Mouse (Mus musculus): ENCODE data around the gene Meis2. TPM values are rescaled to one million over a fixed set of nuclear protein-coding genes. Genes with fewer than 3 reads are reported as not detected.

Meis2 gene
- polyA plus RNA-seq, 2 experiments: 0.69 to 1.5 TPM

DNA sequence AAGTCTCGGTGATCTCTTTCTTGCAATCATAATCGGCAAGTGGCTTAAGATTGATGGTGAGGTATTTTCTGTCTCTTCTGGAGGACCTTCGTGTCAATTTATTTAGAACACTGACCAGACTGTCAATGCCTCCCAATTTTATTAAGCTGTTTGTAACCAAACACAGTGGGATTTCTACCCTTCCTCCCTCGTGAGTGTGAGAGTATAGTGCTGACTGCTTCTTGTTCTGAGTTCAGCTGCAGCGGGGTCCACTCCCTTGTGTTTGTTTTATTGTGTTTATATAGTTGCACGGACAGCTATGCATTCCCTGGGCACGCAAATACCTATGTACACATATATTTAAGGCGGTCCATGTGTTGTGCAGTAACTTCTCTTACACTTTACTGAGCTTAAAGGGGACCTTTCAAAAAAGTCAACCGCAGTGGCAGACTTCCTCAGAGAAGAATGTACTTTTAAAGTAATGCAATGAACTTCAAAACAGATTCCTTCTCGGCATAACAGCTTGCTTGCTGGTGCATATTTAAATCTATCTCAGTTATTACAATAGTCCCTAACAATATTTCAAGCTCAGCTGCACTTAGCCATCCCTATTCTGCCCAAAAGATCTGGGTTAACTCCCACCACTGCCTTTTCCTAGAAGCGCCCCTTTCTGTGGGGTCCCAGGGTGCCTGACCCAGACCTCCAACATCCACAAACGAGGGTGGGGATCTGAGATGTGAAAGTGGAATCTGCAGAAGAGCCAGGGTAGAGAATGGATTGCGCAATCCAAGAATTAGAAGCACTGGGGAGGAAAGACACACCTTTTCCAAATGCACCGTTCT is 211.4 kb downstream of the Meis2 start:
- Histone ChIP-seq H3K4me1 (replicated peaks; ENCODE audit: control insufficient read depth in 2 of 2, insufficient read depth in 2 of 2, low read length in 1 of 2) (no peaks in the 10 kb centered on the region), H3K9ac (replicated peaks) (no peak overlapping the region), H3K36me3 (replicated peaks; ENCODE audit: control insufficient read depth, insufficient read depth, low read depth) (no peaks in the 10 kb centered on the region), H3K4me2 (ENCODE audit: low read depth) (no peak overlapping the region), H3K9me3 (ENCODE audit: control insufficient read depth, low read length) (no peaks in the 10 kb centered on the region), H3K27ac (no peak overlapping the region), H3K27me3 (ENCODE audit: control insufficient read depth, insufficient read depth, low read length) (peaks cover 72% of the 10 kb centered on the region), H3K4me3 (ENCODE audit: insufficient read depth in 1 of 2, low read depth in 2 of 2, low read length in 2 of 2) (no peak overlapping the region)
- no peak for TF ChIP-seq EP300 (IDR thresholded peaks at IDR 0.05; ENCODE audit: low read depth)
- no peak for TF ChIP-seq CTCF (IDR thresholded peaks at IDR 0.05; ENCODE audit: low read depth)
- no peak for ATAC-seq (ENCODE audit: insufficient read depth)
- WGBS (ENCODE audit: insufficient replicate concordance): 4% methylated on average over 14 of the region's 14 CpGs
- DNase-seq (ENCODE audit: low read depth in 3 of 3, low spot score in 3 of 3): no peak

DNA sequence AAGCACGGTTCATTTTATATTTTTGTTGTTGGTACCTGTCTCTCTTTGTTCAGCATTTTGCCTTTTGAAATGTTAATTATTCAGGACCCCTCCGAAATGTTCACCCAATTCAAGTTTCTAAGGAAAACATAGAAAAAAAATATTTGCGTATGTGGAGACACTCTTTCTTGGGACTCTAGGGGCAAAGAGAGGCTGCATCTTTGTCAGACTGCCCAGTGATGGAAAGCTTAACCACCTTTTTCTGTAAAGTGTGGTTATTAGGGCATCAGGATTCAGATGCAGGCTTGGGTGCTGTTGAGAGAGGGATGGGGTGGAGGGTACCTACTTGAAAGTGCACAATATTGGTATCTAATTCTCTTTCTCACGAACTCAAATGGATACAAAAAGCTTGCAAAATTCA is 212.4 kb downstream of the Meis2 start:
- ATAC-seq (ENCODE audit: insufficient read depth): no peak
- Histone ChIP-seq H3K4me2 (ENCODE audit: low read depth) (no peak overlapping the region), H3K9me3 (ENCODE audit: control insufficient read depth, low read length) (no peaks in the 10 kb centered on the region), H3K4me3 (ENCODE audit: insufficient read depth in 1 of 2, low read depth in 2 of 2, low read length in 2 of 2) (no peak overlapping the region), H3K4me1 (replicated peaks; ENCODE audit: control insufficient read depth in 2 of 2, insufficient read depth in 2 of 2, low read length in 1 of 2) (no peaks in the 10 kb centered on the region), H3K36me3 (replicated peaks; ENCODE audit: control insufficient read depth, insufficient read depth, low read depth) (no peaks in the 10 kb centered on the region), H3K27me3 (ENCODE audit: control insufficient read depth, insufficient read depth, low read length) (peaks cover 64% of the 10 kb centered on the region), H3K27ac (no peak overlapping the region), H3K9ac (replicated peaks) (no peak overlapping the region)
- TF ChIP-seq CTCF (IDR thresholded peaks at IDR 0.05; ENCODE audit: low read depth): no peak
- no peak for TF ChIP-seq EP300 (IDR thresholded peaks at IDR 0.05; ENCODE audit: low read depth)
- 9% methylated on average over 4 of the region's 4 CpGs for WGBS (ENCODE audit: insufficient replicate concordance)
- DNase-seq (ENCODE audit: low read depth in 3 of 3, low spot score in 3 of 3): no peak

DNA sequence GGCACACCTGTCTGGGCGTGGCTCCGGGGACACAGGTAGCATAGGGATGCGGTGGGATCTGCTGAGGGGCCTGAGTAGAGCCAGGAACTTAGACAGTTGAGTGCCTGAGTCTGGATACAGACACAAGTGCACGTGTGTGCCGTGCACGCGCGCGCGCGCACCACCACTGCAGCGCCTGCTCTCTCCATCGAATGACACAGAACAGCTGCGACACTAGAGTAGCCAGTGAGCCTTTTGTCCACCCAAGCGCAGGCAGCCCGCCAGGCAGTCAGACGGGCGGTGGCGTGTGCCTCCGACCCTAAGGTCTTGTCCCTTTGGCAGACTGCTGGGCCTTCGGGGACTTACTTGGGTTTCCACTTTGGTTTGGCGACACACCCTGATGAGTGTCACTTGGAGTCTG is 213.0 kb downstream of the Meis2 start:
- H3K27me3 ChIP-seq (ENCODE audit: control insufficient read depth, insufficient read depth, low read length): peaks cover 58% of the 10 kb centered on the region
- no peak overlapping the region for H3K9ac ChIP-seq (replicated peaks)
- H3K4me3 ChIP-seq (ENCODE audit: insufficient read depth in 1 of 2, low read depth in 2 of 2, low read length in 2 of 2): no peak overlapping the region
- no peak overlapping the region for H3K27ac ChIP-seq
- ATAC-seq (ENCODE audit: insufficient read depth) (no peak), DNase-seq (ENCODE audit: low read depth in 3 of 3, low spot score in 3 of 3) (no peak)
- no peak for TF ChIP-seq EP300 (IDR thresholded peaks at IDR 0.05; ENCODE audit: low read depth)
- no peak for TF ChIP-seq CTCF (IDR thresholded peaks at IDR 0.05; ENCODE audit: low read depth)
- no peak overlapping the region for H3K4me2 ChIP-seq (ENCODE audit: low read depth)
- no peaks in the 10 kb centered on the region for H3K4me1 ChIP-seq (replicated peaks; ENCODE audit: control insufficient read depth in 2 of 2, insufficient read depth in 2 of 2, low read length in 1 of 2)
- H3K9me3 ChIP-seq (ENCODE audit: control insufficient read depth, low read length): no peaks in the 10 kb centered on the region
- WGBS (ENCODE audit: insufficient replicate concordance): 3% methylated on average over 22 of the region's 22 CpGs
- no peaks in the 10 kb centered on the region for H3K36me3 ChIP-seq (replicated peaks; ENCODE audit: control insufficient read depth, insufficient read depth, low read depth)

DNA sequence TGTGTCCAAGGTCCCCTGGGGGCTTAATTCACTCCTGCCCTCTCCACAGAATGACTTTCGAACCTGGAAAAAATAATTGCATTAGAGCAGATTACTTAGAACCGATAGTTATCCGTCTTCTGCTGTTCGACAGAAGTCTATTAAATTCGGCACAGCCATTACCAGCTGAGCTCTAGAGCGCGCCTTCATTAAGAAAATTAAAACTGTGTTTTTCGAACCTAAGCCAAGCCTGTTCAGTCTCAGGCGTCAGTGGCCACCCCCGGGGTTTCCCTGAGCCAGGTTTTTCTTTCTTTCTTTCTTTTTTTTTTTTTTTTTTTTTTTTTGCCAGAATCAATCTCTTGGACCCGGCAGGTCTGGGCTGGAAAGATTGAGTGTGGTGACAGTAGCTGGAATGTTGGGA is 213.5 kb downstream of the Meis2 start:
- DNase-seq (ENCODE audit: low read depth in 3 of 3, low spot score in 3 of 3): no peak
- 25% methylated on average over 11 of the region's 11 CpGs for WGBS (ENCODE audit: insufficient replicate concordance)
- H3K36me3 ChIP-seq (replicated peaks; ENCODE audit: control insufficient read depth, insufficient read depth, low read depth): no peaks in the 10 kb centered on the region
- H3K4me3 ChIP-seq (ENCODE audit: insufficient read depth in 1 of 2, low read depth in 2 of 2, low read length in 2 of 2): no peak overlapping the region
- no peaks in the 10 kb centered on the region for H3K4me1 ChIP-seq (replicated peaks; ENCODE audit: control insufficient read depth in 2 of 2, insufficient read depth in 2 of 2, low read length in 1 of 2)
- peaks cover 53% of the 10 kb centered on the region for H3K27me3 ChIP-seq (ENCODE audit: control insufficient read depth, insufficient read depth, low read length)
- TF ChIP-seq CTCF (IDR thresholded peaks at IDR 0.05; ENCODE audit: low read depth): no peak
- TF ChIP-seq EP300 (IDR thresholded peaks at IDR 0.05; ENCODE audit: low read depth): no peak
- no peaks in the 10 kb centered on the region for H3K9me3 ChIP-seq (ENCODE audit: control insufficient read depth, low read length)
- ATAC-seq (ENCODE audit: insufficient read depth): no peak
- H3K4me2 ChIP-seq (ENCODE audit: low read depth): no peak overlapping the region
- H3K9ac ChIP-seq (replicated peaks): no peak overlapping the region
- no peak overlapping the region for H3K27ac ChIP-seq

DNA sequence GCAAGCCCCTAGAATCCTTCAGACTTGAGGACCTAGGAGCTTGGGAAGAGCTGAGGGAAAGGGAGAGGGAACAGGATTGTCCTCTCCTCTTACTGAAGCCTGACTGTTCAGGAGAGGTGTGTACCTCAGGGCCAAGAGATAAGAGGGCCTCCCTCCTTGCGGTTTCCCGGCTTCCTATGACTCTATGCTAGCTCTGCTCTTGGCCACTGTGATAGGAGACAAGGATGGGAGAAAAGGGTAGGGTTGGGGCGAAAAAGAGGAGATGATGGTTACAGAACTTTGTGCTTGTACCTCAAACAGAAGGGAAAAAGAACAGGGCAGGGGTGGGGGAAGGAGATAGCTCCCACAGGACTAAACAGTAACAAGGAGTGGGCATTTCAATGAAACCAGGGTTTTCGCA is 214.7 kb downstream of the Meis2 start:
- 40% methylated on average over 4 of the region's 4 CpGs for WGBS (ENCODE audit: insufficient replicate concordance)

More for the DNA sequence above, 214.7 kb downstream of the Meis2 start:
- H3K4me1 ChIP-seq (replicated peaks; ENCODE audit: control insufficient read depth in 2 of 2, insufficient read depth in 2 of 2, low read length in 1 of 2): no peaks in the 10 kb centered on the region
- TF ChIP-seq EP300 (IDR thresholded peaks at IDR 0.05; ENCODE audit: low read depth): no peak
- no peak for TF ChIP-seq CTCF (IDR thresholded peaks at IDR 0.05; ENCODE audit: low read depth)
- H3K4me3 ChIP-seq (ENCODE audit: insufficient read depth in 1 of 2, low read depth in 2 of 2, low read length in 2 of 2): no peak overlapping the region
- ATAC-seq (ENCODE audit: insufficient read depth): no peak
- H3K9ac ChIP-seq (replicated peaks): no peak overlapping the region
- no peak for DNase-seq (ENCODE audit: low read depth in 3 of 3, low spot score in 3 of 3)
- H3K9me3 ChIP-seq (ENCODE audit: control insufficient read depth, low read length): no peaks in the 10 kb centered on the region
- H3K4me2 ChIP-seq (ENCODE audit: low read depth): no peak overlapping the region
- H3K27me3 ChIP-seq (ENCODE audit: control insufficient read depth, insufficient read depth, low read length): peaks cover 43% of the 10 kb centered on the region
- H3K27ac ChIP-seq: no peak overlapping the region
- no peaks in the 10 kb centered on the region for H3K36me3 ChIP-seq (replicated peaks; ENCODE audit: control insufficient read depth, insufficient read depth, low read depth)

All from liver, embryonic 14.5 days (tissue).